Mouse (Mus musculus) liver, postnatal 0 days (tissue): ENCODE measurements around the gene Drg2. TPM values are rescaled to one million over a fixed set of nuclear protein-coding genes. Genes with fewer than 3 reads are reported as not detected.

Source experiments
- ATAC-seq: fragments of 200-750 bp; cut with Nextera tagmentation; 2 replicates; pipeline ENCODE4 v1.8.0; 2017; ENCODE audit warnings: mild to moderate bottlenecking, moderate library complexity
- DNase-seq: peaks from one replicate; pipeline ENCODE4 v3.0.0-alpha.2; 2016
- H3K27ac ChIP-seq: fragments of 300-500 bp; sonication (generic); 2 replicates; pipeline ENCODE4 v1.5.1; 2014; ENCODE audit warnings: antibody characterized with exemption, moderate library complexity, mild to moderate bottlenecking, low read depth
- H3K27me3 ChIP-seq: fragments of 300-500 bp; sonication (generic); 2 replicates; pipeline ENCODE4 v1.6.1; 2014; ENCODE audit warnings: low read length, control low read depth, mixed read lengths; ENCODE audit not compliant: insufficient read depth
- H3K36me3 ChIP-seq: fragments of 300-500 bp; sonication (generic); replicated peaks from 2 replicates; pipeline ENCODE4 v1.6.1; 2014; ENCODE audit warnings: mild to moderate bottlenecking, control low read depth, low read length, moderate library complexity, mixed read lengths; ENCODE audit not compliant: insufficient read depth
- H3K4me1 ChIP-seq: fragments of 300-500 bp; sonication (generic); 2 replicates; pipeline ENCODE4 v1.6.1; 2014; ENCODE audit warnings: antibody characterized with exemption, mild to moderate bottlenecking, control low read depth; ENCODE audit not compliant: insufficient read depth
- H3K4me2 ChIP-seq: fragments of 300-500 bp; sonication (generic); 2 replicates; pipeline ENCODE4 v1.6.1; 2014; ENCODE audit warnings: low read depth, mild to moderate bottlenecking, low read length, moderate library complexity, mixed read lengths
- H3K4me3 ChIP-seq: fragments of 300-500 bp; sonication (generic); 2 replicates; pipeline ENCODE4 v1.5.1; 2014; ENCODE audit warnings: low read depth, low read length
- H3K9ac ChIP-seq: fragments of 300-500 bp; sonication (generic); replicated peaks from 2 replicates; pipeline ENCODE4 v1.6.1; 2014; ENCODE audit warnings: mild to moderate bottlenecking, moderate library complexity
- H3K9me3 ChIP-seq: fragments of 300-500 bp; sonication (generic); 2 replicates; pipeline ENCODE4 v1.6.1; 2016; ENCODE audit warnings: mild to moderate bottlenecking, control low read depth, low read length, mixed read lengths
- CTCF ChIP-seq: sonication (generic); IDR thresholded peaks from 2 replicates; pipeline ENCODE4 v1.5.1; 2016; ENCODE audit warnings: antibody characterized with exemption, low read depth
- EP300 ChIP-seq: IDR thresholded peaks from 2 replicates; pipeline ENCODE4 v1.6.1; 2016; ENCODE audit warnings: antibody characterized with exemption, low read depth, mild to moderate bottlenecking
- WGBS: fragments of 180-500 bp; shearing (Covaris S2); extraction: QIAGEN DNeasy Blood & Tissue Kit; methylation state at CpG from one replicate; pipeline ENCODE4 v1.1.7; 2014; ENCODE audit not compliant: insufficient replicate concordance; 5-methylcytosine and 5-hydroxymethylcytosine counted together
- polyA plus RNA-seq: library from polyadenylated mRNA; unstranded; fragments of >200 nt; fragmentation: Nextera tagmentation; extraction: Ambion mirVana; gene quantifications from 2 replicates; pipeline ENCODE4 v1.2.1, GENCODE M21; 2015

Drg2 gene
- 25.1 and 25.9 TPM in 2 replicates for polyA plus RNA-seq

DNA sequence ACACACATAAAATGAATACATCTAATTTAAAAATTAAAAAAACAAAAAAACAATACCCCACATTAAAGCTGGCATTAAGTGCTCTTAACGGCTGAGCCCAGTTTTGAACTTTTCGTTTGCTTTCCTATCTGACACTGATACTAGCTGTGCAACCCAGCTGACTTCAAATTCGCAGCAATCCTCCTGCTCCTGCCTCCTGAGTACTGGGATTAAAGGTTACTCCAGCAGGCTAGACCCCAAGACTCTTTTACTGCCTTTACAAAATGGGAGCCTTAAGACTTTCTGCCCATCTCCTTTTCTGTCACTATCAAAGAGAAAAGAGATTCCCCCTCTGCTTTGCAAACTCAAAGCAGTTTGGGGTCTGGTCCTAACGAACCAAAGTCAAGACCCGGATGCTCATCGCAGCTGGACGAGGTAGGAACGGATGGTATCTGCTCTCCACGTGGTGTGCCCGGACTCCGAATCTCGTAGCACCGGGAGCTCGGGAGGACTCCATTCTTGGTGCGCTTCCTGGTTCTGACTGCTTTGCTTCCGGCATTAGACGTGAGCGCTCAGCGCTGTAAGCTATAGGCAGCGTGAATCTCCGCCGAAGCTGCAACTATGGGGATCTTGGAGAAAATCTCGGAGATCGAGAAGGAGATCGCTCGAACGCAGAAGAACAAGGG lies at the start of gene Drg2:
Gene Drg2, plus strand, starts transcription at position 512 of the 665 bp plus-strand sequence.
- TF ChIP-seq EP300 (no peak), CTCF (no peak)
- peak within 1 kb of the TSS; percentile 73 for H3K4me3 ChIP-seq
- no peaks in the 10 kb centered on the region for H3K27me3 ChIP-seq
- DNase-seq, result peak; percentile 90
- H3K36me3 ChIP-seq, result peaks cover 21% of the 10 kb centered on the region
- peak; percentile 96 for ATAC-seq
- H3K27ac ChIP-seq, result peak within 1 kb of the TSS; percentile 62
- H3K4me2 ChIP-seq, result peak within 1 kb of the TSS; percentile 86
- peaks cover 12% of the 10 kb centered on the region for H3K4me1 ChIP-seq
- 4% methylated on average over 27 of the region's 27 CpGs for WGBS
- H3K9me3 ChIP-seq, result no peaks in the 10 kb centered on the region
- peak within 1 kb of the TSS; percentile 83 for H3K9ac ChIP-seq

DNA sequence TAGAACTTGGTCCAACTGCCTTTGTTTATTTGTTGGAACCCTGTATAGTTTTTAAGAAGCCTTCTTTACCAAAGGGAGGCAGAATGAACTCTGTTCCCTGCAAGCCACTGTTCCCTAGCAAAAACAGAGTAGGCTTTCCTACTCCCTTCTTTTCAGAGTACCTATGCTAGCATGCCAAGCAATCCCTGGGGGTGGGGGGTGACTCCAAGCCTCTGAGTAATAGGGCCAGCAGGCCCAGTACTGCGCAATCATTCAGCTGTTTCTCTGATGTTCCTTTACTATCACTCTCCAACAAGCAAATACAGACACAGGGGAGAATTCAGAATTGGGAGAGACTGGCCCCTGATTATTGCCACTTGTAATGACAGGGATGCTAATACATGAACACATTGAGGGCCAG lies 47.8 kb upstream of the Drg2 start:
- ATAC-seq, result no peak
- Histone ChIP-seq H3K4me2 (no peak overlapping the region), H3K9me3 (no peaks in the 10 kb centered on the region), H3K36me3 (peaks cover 68% of the 10 kb centered on the region), H3K4me1 (no peaks in the 10 kb centered on the region), H3K27ac (no peak overlapping the region), H3K9ac (no peak overlapping the region), H3K4me3 (no peak overlapping the region), H3K27me3 (no peaks in the 10 kb centered on the region)
- 97% methylated on average over 1 of the region's 1 CpGs for whole genome bisulfite sequencing
- no peak for TF ChIP-seq EP300
- no peak for TF ChIP-seq CTCF
- no peak for DNase-seq

DNA sequence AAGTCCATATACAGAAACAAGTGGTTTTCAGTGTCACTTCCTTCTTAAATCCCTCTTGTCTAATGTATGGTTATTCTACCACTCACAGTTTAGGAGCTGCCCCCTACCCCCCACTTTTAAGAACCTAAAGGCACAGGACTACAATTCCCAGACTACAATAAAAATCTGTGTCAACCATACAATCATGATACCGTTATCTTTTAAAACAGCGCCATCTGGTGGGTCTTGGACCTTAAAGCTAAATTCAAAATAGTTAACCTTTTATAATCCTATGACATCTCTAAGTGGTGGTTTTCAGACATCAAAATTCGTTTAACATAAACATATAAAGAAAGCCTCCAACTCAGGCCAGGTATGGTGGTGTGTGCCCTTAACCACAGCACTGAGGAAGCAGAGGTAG lies 42.2 kb upstream of the Drg2 start:
- Histone ChIP-seq H3K36me3 (peaks cover 19% of the 10 kb centered on the region), H3K9ac (no peak overlapping the region), H3K27me3 (no peaks in the 10 kb centered on the region), H3K4me3 (no peak overlapping the region), H3K9me3 (no peaks in the 10 kb centered on the region), H3K4me2 (no peak overlapping the region), H3K27ac (no peak overlapping the region), H3K4me1 (peaks cover 12% of the 10 kb centered on the region)
- ATAC-seq (no peak), DNase-seq (peak; percentile 60)
- no peak for TF ChIP-seq EP300
- TF ChIP-seq CTCF, result peak; percentile 70
- 7% methylated on average over 3 of the region's 3 CpGs for WGBS

DNA sequence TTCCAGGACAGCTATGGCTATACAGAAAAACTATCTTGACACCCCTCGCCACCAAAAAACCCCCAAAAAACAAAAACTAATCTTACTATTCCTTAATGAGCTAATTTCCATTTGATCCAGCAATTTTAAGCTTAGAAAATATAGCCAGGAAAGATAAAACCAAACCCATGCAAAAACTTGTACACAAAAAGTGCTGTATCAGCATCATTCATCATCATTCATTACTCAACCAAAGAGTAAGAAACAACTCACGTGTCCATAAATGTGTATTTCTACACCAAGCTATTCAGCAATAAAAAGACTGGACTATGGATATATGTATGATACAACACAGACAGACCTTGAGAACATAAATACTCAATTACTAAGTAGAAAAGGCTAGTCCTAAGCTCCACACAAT lies 41.5 kb upstream of the Drg2 start:
- no peak for DNase-seq
- Histone ChIP-seq H3K27ac (no peak overlapping the region), H3K36me3 (peaks cover 13% of the 10 kb centered on the region), H3K9me3 (no peaks in the 10 kb centered on the region), H3K4me3 (no peak overlapping the region), H3K4me1 (peaks cover 13% of the 10 kb centered on the region), H3K4me2 (no peak overlapping the region), H3K9ac (no peak overlapping the region), H3K27me3 (no peaks in the 10 kb centered on the region)
- no peak for ATAC-seq
- 85% methylated on average over 2 of the region's 2 CpGs for WGBS
- TF ChIP-seq CTCF (no peak), EP300 (no peak)

DNA sequence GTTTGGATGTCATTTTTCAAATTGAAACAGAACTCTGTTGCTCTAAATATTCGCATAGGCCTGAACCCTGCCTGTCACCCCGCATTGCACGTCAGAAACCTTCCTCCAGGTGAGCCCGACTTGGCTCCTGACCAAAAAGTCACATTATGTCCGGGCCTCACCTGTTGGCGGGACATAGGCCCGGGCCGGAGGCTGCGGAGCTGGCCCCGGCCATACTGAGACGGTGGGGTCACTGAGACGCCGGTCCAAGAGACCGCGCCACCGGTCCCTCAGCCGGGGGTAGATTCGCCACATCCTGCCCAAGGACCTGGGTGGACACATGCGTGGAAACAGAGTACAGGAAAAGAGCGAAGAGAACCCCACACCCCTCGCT lies 37.8 kb upstream of the Drg2 start:
- Histone ChIP-seq H3K27ac (peak overlapping the region; percentile 90), H3K4me1 (peaks cover 26% of the 10 kb centered on the region), H3K9ac (peak overlapping the region; percentile 83), H3K27me3 (no peaks in the 10 kb centered on the region), H3K9me3 (no peaks in the 10 kb centered on the region), H3K4me2 (peak overlapping the region; percentile 85), H3K36me3 (no peaks in the 10 kb centered on the region), H3K4me3 (peak overlapping the region; percentile 95)
- TF ChIP-seq CTCF, result no peak
- TF ChIP-seq EP300, result no peak
- DNase-seq, result no peak
- ATAC-seq, result peak; percentile 35
- WGBS, result under 1% methylated on average over 21 of the region's 21 CpGs

DNA sequence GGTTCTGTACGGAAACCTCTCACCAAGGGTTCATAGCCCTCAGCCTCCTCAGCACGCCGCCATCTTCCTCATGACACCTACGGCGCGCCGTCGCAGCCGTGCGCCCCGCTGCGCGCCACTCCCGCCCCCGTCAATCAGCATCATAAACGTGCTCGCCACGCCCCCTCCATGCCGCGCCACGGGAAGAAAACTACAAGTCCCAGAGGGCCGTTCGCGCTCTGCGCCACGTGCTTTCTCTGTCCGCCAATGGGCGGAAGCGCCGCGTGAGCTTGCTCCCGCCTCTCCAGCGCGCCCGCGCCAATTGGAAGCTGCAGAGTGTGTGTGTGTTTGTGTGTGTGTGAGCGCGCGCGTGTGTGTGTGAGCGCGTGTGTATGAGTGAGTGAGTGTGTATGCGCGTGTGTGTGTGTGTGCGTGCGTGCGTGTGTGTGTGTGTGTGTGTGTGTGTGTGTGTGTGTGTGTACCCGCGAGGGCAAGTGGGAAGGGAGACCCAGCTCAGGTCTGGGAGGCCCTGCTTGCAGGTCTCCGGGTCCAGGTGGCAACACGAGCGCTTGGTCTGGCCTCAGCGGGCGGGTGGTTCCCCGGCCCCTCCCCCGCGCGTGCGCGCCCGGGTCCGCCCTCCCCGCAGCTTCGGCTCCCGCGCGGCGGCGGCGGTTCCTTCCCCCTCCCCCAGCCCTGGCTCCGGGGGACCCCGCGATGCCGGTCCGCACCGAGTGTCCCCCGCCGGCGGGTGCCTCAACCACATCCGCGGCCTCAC lies 37.3 kb upstream of the Drg2 start, which contains the start of gene Gid4:
Gene Gid4, plus strand, starts transcription at position 183 of the 754 bp plus-strand sequence.
- ATAC-seq, result peak; percentile 93
- peak; percentile 99 for DNase-seq
- H3K4me3 ChIP-seq, result peak within 1 kb of the TSS; percentile 95
- H3K27ac ChIP-seq, result peak within 1 kb of the TSS; percentile 90
- H3K27me3 ChIP-seq, result no peaks in the 10 kb centered on the region
- H3K9ac ChIP-seq, result peak within 1 kb of the TSS; percentile 87
- H3K36me3 ChIP-seq, result no peaks in the 10 kb centered on the region
- TF ChIP-seq CTCF (no peak), EP300 (no peak)
- H3K4me2 ChIP-seq, result peak within 1 kb of the TSS; percentile 95
- WGBS, result 1% methylated on average over 54 of the region's 81 CpGs
- H3K9me3 ChIP-seq, result no peaks in the 10 kb centered on the region
- peaks cover 26% of the 10 kb centered on the region for H3K4me1 ChIP-seq
